Mouse (Mus musculus) neural tube, embryonic 15.5 days (tissue): Measurements from ENCODE around the gene Cyth3. TPM values are rescaled to one million over a fixed set of nuclear protein-coding genes. Genes with fewer than 3 reads are reported as not detected.

Source experiments
- ATAC-seq: fragments of 200-750 bp; cut with Nextera tagmentation; 2 replicates; pipeline ENCODE4 v1.8.0; 2017; ENCODE audit warnings: mild to moderate bottlenecking, moderate TSS enrichment, moderate library complexity; ENCODE audit not compliant: low FRiP score
- H3K27ac ChIP-seq: fragments of 300-500 bp; sonication (generic); replicated peaks from 2 replicates; pipeline ENCODE4 v1.5.1; 2015; ENCODE audit warnings: mild to moderate bottlenecking, inconsistent platforms
- H3K27me3 ChIP-seq: fragments of 300-500 bp; sonication (generic); replicated peaks from 2 replicates; pipeline ENCODE4 v1.6.1; 2015; ENCODE audit warnings: inconsistent platforms
- H3K36me3 ChIP-seq: fragments of 300-500 bp; sonication (generic); 2 replicates; pipeline ENCODE4 v1.6.1; 2015; ENCODE audit warnings: inconsistent platforms
- H3K4me1 ChIP-seq: fragments of 300-500 bp; sonication (generic); 2 replicates; pipeline ENCODE4 v1.6.1; 2015; ENCODE audit warnings: inconsistent platforms
- H3K4me2 ChIP-seq: fragments of 300-500 bp; sonication (generic); 2 replicates; pipeline ENCODE4 v1.6.1; 2015; ENCODE audit warnings: inconsistent platforms, mild to moderate bottlenecking, moderate library complexity
- H3K4me3 ChIP-seq: fragments of 300-500 bp; sonication (generic); replicated peaks from 2 replicates; pipeline ENCODE4 v1.5.1; 2015; ENCODE audit warnings: mild to moderate bottlenecking, inconsistent platforms
- H3K9ac ChIP-seq: fragments of 300-500 bp; sonication (generic); replicated peaks from 2 replicates; pipeline ENCODE4 v1.6.1; 2015; ENCODE audit warnings: mild to moderate bottlenecking, inconsistent platforms
- H3K9me3 ChIP-seq: fragments of 300-500 bp; sonication (generic); replicated peaks from 2 replicates; pipeline ENCODE4 v1.6.1; 2016; ENCODE audit warnings: inconsistent platforms
- WGBS: fragments of 180-500 bp; shearing (Covaris S2); methylation state at CpG from one replicate; pipeline ENCODE4 v1.1.7; 2015; ENCODE audit warnings: mixed read lengths; 5-methylcytosine and 5-hydroxymethylcytosine counted together
- polyA plus RNA-seq: library from polyadenylated mRNA; unstranded; fragments of >200 nt; fragmentation: Nextera tagmentation; extraction: Ambion mirVana; gene quantifications from 2 replicates; pipeline ENCODE4 v1.2.1, GENCODE M21; 2015

Cyth3 gene
- polyA plus RNA-seq, 1 experiment from 2014 or later, result 42.2 TPM

DNA sequence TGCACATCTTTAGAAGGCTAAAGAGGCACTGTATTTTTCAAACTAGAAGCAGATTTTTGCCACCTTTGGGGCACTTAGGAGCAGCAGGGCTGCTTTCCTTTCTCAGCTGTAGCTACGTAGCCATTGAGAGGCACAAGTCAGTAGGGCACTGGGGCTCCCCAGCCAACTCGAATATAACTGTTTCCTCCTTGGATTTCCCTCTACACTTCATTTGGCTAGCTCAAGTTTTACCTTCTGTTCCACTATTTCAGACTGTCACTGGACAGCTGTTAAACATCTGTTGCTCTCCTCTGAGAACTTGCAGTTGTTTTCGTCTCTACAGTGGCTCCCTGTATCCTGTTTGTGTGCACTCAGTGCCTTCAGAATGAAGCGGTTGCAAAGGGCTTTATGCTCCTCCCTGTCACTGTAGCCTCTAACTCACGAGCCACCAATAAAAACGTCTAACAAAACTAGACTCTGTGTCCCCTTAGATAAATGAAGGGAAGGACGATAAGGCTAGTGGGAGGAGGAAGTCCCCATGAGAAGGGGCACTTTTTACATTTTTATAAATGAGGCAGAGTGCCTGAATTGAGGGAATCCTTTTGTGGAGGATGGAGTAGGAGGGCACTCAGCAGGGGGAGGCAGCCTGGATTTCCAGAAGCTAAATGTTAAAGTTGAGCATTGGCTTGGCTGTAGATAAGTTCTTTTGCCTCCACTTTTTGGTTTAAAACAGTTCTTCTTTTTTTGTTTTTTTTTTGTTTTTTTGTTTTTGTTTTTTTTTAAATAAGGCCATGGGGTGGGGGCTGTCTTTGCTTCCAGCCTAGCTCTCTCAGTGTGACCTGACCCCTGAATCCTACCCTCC lies 32.6 kb downstream of the Cyth3 start:
- H3K4me3 ChIP-seq, result no peak overlapping the region
- peaks cover 46% of the 10 kb centered on the region for H3K4me1 ChIP-seq
- H3K27ac ChIP-seq, result peak overlapping the region; percentile 63
- no peaks in the 10 kb centered on the region for H3K36me3 ChIP-seq
- WGBS, result 7% methylated on average over 7 of the region's 7 CpGs
- no peaks in the 10 kb centered on the region for H3K27me3 ChIP-seq
- no peaks in the 10 kb centered on the region for H3K9me3 ChIP-seq
- no peak overlapping the region for H3K9ac ChIP-seq
- H3K4me2 ChIP-seq, result no peak overlapping the region
- ATAC-seq, result no peak

DNA sequence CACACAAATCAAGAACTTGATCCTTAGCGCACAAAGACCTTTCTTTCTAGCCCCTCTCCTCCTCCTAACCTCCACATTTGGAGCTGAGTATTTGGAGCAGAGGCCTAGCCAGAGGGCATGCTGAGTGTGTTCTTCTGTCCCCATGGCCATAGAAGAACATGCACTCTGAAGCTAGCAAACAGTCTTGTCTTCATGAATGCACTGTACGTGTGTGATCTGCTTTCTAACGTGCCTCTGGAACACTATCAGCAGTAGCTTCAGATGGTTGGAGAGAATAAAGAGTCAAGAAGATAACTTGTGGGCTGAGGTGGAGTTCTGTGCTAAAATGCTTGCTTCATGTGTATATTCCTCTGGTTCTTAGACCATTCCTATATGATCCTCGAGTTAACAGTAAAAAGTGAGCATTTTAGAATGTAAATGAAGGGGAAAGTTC lies 33.3 kb downstream of the Cyth3 start:
- H3K4me3 ChIP-seq, result no peak overlapping the region

DNA sequence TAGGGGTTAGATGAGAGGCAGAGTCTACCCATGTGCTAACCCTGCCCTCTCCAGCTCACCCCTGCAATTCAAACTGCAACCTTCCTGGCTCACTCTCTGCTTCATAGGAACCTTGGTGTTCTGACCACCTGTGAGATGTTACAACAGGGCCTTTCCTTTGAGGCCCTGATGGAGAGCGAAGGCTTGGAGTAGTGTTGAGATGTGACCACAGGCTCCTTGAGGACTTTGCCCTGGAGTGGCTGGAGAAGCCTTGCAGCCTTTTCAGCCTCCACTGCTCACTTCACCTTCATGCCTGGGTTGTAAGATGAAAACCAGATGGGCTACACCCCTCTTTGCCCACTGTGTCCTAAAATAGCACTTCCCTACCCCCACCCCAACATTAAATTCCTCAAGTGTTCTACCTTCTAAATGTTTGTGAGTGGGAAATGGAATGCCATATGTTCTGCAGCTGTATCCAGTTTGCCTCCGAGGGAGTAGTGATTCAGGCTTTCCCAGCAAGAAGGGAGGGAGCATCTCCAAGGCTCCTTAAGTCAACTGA lies 34.5 kb downstream of the Cyth3 start:
- no peaks in the 10 kb centered on the region for H3K27me3 ChIP-seq
- no peak overlapping the region for H3K4me2 ChIP-seq
- no peak overlapping the region for H3K9ac ChIP-seq
- no peak overlapping the region for H3K27ac ChIP-seq
- ATAC-seq, result no peak
- H3K9me3 ChIP-seq, result no peaks in the 10 kb centered on the region
- H3K4me1 ChIP-seq, result peaks cover 40% of the 10 kb centered on the region
- H3K36me3 ChIP-seq, result no peaks in the 10 kb centered on the region
- H3K4me3 ChIP-seq, result no peak overlapping the region
- WGBS, result 73% methylated on average over 2 of the region's 2 CpGs

More for the DNA sequence above, 33.3 kb downstream of the Cyth3 start:
- H3K27ac ChIP-seq, result peak overlapping the region; percentile 51; the same call in 1 of the 2 replicates
- ATAC-seq, result no peak
- no peaks in the 10 kb centered on the region for H3K36me3 ChIP-seq
- H3K4me1 ChIP-seq, result peaks cover 46% of the 10 kb centered on the region
- no peaks in the 10 kb centered on the region for H3K27me3 ChIP-seq
- H3K9me3 ChIP-seq, result no peaks in the 10 kb centered on the region
- 59% methylated on average over 4 of the region's 4 CpGs for WGBS
- H3K4me2 ChIP-seq, result no peak overlapping the region
- no peak overlapping the region for H3K9ac ChIP-seq

DNA sequence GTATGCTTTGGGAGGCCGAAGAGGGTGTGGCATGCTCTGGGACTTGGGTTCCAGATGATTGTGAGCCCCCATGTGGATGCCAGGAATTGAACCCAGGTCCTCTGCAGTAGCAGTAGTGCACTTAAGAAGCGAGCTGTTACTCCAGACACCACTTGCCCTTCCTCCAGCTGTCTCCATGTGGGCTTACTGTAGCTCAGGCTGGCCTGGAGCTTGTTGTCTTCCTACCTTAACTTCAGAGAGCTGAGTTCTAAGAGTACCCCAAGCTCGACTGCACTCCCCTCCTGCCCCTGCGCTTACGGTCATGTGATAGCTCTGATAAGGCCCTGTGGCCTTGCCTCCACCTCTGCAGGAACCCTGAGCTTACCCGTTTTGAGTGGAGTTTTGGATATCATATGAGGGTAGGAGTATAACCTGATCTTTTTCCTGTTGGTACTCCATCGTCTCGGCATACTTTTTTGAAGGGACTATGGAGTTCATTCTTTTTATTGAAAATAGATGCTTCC lies 36.8 kb downstream of the Cyth3 start:
- Histone ChIP-seq H3K36me3 (no peaks in the 10 kb centered on the region), H3K9me3 (no peaks in the 10 kb centered on the region), H3K4me1 (peaks cover 33% of the 10 kb centered on the region), H3K27me3 (no peaks in the 10 kb centered on the region), H3K27ac (no peak overlapping the region), H3K4me2 (no peak overlapping the region), H3K9ac (no peak overlapping the region), H3K4me3 (no peak overlapping the region)
- ATAC-seq, result no peak
- 88% methylated on average over 8 of the region's 8 CpGs for WGBS

DNA sequence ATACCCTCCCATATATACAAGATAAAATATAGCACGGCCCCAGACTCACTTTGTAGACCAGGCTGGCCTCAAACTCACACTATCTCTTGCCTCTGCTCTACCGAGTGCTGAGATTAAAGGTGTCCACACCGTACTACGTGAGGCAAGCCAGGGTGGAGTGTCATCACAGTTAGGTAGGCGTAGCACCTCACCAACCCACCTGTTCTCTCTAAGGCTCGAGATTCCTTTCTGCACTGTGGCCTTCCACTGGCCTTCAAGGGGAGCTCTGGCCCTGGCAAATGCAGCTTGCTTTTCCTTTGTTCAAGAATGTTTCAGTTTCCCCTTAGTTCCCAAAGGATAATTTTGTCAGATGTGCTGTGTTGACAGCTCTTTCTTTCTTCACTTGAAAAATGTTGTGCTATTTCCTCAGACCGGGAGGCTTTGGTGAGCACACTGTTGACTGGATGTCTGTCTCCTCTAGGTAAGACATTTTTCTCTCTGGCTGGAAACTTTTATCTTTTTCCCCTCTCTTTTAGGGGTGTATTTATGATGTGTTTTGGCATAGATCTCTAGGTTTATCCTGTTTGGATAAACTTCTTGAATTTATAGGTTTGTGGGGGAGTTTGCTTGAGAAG lies 40.9 kb downstream of the Cyth3 start:
- Histone ChIP-seq H3K9me3 (no peaks in the 10 kb centered on the region), H3K9ac (no peak overlapping the region), H3K4me3 (no peak overlapping the region), H3K27ac (no peak overlapping the region), H3K27me3 (no peaks in the 10 kb centered on the region), H3K4me1 (no peaks in the 10 kb centered on the region), H3K36me3 (no peaks in the 10 kb centered on the region), H3K4me2 (no peak overlapping the region)
- ATAC-seq, result no peak
- 91% methylated on average over 7 of the region's 7 CpGs for WGBS

DNA sequence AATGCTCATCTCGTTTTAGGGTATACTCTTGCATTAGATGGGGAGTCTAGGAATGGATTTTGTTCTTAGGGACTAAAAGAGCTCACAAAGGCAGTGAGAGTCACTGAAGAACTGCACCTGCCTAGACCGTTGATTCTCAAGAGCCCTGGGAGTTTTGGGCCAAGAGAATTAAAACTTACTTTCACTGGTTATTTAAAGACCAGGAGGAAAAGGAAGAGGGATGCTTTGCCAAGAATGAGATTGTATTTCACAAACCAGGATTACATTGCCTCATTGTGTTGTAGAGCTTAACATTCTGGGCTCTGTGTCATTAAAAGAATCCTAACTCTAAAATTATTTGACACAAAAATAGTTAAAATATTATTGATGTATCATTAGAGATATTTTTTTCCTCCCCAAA lies 43.3 kb downstream of the Cyth3 start:
- Histone ChIP-seq H3K4me3 (no peak overlapping the region), H3K4me1 (peaks cover 2% of the 10 kb centered on the region; the same call in 1 of the 2 replicates), H3K9ac (no peak overlapping the region), H3K4me2 (no peak overlapping the region), H3K27ac (no peak overlapping the region), H3K27me3 (no peaks in the 10 kb centered on the region), H3K36me3 (no peaks in the 10 kb centered on the region), H3K9me3 (no peaks in the 10 kb centered on the region)
- ATAC-seq, result no peak
- 80% methylated on average over 2 of the region's 2 CpGs for WGBS

DNA sequence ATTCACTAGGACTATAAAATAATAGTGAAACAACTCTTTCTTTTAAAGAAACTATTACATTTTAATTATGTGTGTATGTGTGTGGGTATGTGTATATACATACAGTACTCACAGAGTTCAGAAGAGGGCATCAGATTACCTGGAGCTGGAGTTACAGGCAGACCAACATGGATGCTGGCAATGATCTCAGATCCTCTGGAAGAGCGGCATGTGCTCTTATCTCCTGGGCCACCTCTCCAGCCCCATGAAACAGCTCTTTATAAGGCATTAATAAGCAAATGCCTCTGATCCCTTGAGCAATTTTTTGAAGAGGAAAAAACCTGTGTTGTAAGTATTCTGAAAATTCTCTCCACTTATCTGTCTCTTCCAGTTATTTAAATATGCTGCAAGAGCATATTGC lies 43.8 kb downstream of the Cyth3 start:
- H3K4me3 ChIP-seq, result no peak overlapping the region
- H3K36me3 ChIP-seq, result no peaks in the 10 kb centered on the region
- no peak for ATAC-seq
- no peaks in the 10 kb centered on the region for H3K27me3 ChIP-seq
- H3K4me2 ChIP-seq, result no peak overlapping the region
- H3K4me1 ChIP-seq, result peaks cover 2% of the 10 kb centered on the region; the same call in 1 of the 2 replicates
- no peak overlapping the region for H3K9ac ChIP-seq
- H3K27ac ChIP-seq, result no peak overlapping the region
- WGBS, result 88% methylated on average over 1 of the region's 1 CpGs
- H3K9me3 ChIP-seq, result no peaks in the 10 kb centered on the region

DNA sequence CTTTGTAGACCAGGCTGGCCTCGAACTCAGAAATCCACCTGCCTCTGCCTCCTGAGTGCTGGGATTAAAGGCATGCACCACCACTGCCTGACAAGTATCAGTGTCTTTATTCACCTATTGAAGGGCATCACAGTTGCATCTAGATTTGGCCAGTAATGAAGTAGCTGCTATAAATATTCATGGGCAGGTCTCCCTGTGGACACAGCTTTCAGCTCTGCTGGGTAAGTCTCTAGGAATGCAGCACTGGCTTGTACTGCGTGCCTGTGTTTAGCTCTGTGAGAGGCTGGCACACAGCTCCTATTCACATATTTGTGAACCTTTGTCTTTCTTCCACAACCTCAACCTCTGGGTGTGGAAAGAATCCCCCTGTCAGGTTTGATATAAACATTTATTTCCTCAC lies 46.6 kb downstream of the Cyth3 start:
- H3K4me3 ChIP-seq, result no peak overlapping the region
- ATAC-seq, result no peak
- peak overlapping the region; percentile 24; the same call in 1 of the 2 replicates for H3K27ac ChIP-seq

DNA sequence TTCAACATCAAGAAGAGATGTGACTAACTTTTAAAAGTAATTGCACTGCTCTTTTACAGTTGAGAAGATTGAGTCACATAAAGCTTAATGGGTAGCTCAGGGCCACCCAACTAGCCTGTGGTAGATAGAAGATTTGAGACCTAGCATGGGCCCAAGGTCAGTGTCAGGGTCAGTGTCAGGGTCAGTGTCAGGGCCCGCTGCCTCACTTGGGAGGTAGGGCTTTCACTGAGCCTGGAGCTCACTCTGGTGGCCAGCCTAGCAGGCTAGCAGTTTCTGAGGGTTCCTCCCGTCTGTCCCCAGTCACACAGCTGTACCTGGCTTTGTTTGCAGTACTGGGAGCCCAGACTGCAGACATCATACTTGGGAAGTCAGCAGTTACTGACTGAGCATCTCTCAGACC lies 47.1 kb downstream of the Cyth3 start:
- H3K27me3 ChIP-seq, result no peaks in the 10 kb centered on the region
- H3K4me3 ChIP-seq, result no peak overlapping the region
- H3K36me3 ChIP-seq, result no peaks in the 10 kb centered on the region
- no peak overlapping the region for H3K9ac ChIP-seq
- H3K27ac ChIP-seq, result no peak overlapping the region
- ATAC-seq, result no peak
- H3K9me3 ChIP-seq, result no peaks in the 10 kb centered on the region
- H3K4me2 ChIP-seq, result no peak overlapping the region
- 47% methylated on average over 2 of the region's 2 CpGs for WGBS
- H3K4me1 ChIP-seq, result peaks cover 4% of the 10 kb centered on the region; the same call in 1 of the 2 replicates

More for the DNA sequence above, 46.6 kb downstream of the Cyth3 start:
- WGBS, result 51% methylated on average over 2 of the region's 2 CpGs
- H3K9ac ChIP-seq, result no peak overlapping the region
- no peaks in the 10 kb centered on the region for H3K36me3 ChIP-seq
- no peaks in the 10 kb centered on the region for H3K9me3 ChIP-seq
- H3K4me2 ChIP-seq, result no peak overlapping the region
- peaks cover 2% of the 10 kb centered on the region; the same call in 1 of the 2 replicates for H3K4me1 ChIP-seq
- H3K27me3 ChIP-seq, result no peaks in the 10 kb centered on the region

DNA sequence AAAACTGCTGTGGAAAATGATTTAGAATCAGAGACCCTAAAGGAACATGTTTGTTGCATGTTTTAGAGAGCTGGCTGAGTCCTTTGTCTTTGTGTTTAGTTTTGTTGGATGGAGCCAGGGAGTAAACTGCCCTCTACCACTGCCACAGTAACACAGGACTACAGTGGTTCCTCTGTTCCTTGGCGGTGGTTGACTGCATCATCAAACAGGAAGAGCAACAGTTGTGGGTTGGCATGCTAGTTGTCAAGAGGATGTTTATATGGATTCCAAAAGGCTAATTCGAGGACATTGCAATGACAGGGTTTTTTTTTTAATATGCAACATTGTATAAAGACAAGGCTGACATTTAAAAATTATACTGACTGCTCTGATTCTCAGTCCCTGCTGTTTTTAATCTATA lies 47.6 kb downstream of the Cyth3 start:
- no peak overlapping the region for H3K4me3 ChIP-seq
- ATAC-seq, result no peak
- H3K9ac ChIP-seq, result no peak overlapping the region
- no peaks in the 10 kb centered on the region for H3K36me3 ChIP-seq
- peaks cover 7% of the 10 kb centered on the region; the same call in 1 of the 2 replicates for H3K4me1 ChIP-seq
- no peak overlapping the region for H3K27ac ChIP-seq
- H3K4me2 ChIP-seq, result no peak overlapping the region
- 63% methylated on average over 2 of the region's 2 CpGs for WGBS
- H3K9me3 ChIP-seq, result no peaks in the 10 kb centered on the region
- H3K27me3 ChIP-seq, result no peaks in the 10 kb centered on the region

DNA sequence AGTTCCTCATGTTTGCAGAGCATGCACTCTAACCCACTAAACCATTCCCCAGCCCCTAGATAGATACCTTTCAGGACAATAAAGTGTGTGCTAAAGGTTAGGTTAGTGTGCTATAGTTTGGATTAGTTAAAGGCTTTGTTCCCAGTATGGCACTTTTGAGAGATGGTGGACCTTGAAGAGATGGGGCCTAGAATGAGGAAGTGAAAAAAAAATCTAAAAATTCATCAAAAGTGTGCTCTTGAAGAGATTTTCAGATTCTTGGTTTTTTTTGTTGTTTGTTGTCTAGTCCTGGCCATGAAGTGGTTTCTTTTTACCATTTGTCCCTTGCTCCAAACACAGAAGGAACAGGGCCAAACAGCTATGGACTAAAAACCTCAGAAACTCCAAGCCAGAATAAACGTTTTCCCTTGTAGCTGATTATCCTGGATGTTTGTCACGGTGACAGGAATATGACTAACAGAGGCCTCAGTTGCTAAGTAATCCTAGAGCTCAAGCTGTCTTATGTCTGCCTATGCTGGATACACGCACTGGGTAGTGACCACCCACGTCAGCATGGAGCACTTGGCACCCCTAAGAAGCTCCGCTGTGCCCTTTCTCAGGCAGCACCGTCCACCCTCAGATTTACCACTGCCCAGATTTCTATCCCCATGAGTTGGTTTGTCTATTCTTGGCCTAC lies 48.6 kb downstream of the Cyth3 start:
- no peaks in the 10 kb centered on the region for H3K9me3 ChIP-seq
- no peaks in the 10 kb centered on the region for H3K36me3 ChIP-seq
- H3K4me2 ChIP-seq, result no peak overlapping the region
- no peak for ATAC-seq
- H3K9ac ChIP-seq, result no peak overlapping the region
- peaks cover 7% of the 10 kb centered on the region; the same call in 1 of the 2 replicates for H3K4me1 ChIP-seq
- H3K4me3 ChIP-seq, result no peak overlapping the region
- 83% methylated on average over 6 of the region's 6 CpGs for WGBS
- H3K27ac ChIP-seq, result no peak overlapping the region
- H3K27me3 ChIP-seq, result no peaks in the 10 kb centered on the region
